Mouse (Mus musculus) liver, embryonic 14.5 days (tissue): ENCODE data around the gene Egln1. TPM values are rescaled to one million over a fixed set of nuclear protein-coding genes. Genes with fewer than 3 reads are reported as not detected.

Experiments used
- ATAC-seq: fragments of 200-750 bp; cut with Nextera tagmentation; 2 replicates; pipeline ENCODE4 v1.8.0; 2017; ENCODE audit warnings: moderate number of reproducible peaks, mild to moderate bottlenecking, moderate library complexity; ENCODE audit not compliant: insufficient read depth
- DNase-seq, 3 experiments: peaks; one replicate each; pipeline ENCODE4 v3.0.0-alpha.2; 2012 to 2013; ENCODE audit warnings: low read depth in 3 of 3, low spot score in 3 of 3
- H3K27ac ChIP-seq: fragments of 300-500 bp; sonication (generic); 2 replicates; pipeline ENCODE4 v1.5.1; 2014; ENCODE audit warnings: moderate library complexity, mild to moderate bottlenecking, control low read depth, inconsistent platforms
- H3K27me3 ChIP-seq: fragments of 300-500 bp; sonication (generic); 2 replicates; pipeline ENCODE4 v1.6.1; 2014; ENCODE audit warnings: mild to moderate bottlenecking, low read length, moderate library complexity; ENCODE audit not compliant: control insufficient read depth, insufficient read depth
- H3K36me3 ChIP-seq: fragments of 300-500 bp; sonication (generic); replicated peaks from 2 replicates; pipeline ENCODE4 v1.6.1; 2014; ENCODE audit warnings: low read depth; ENCODE audit not compliant: control insufficient read depth, insufficient read depth
- H3K4me1 ChIP-seq, 2 experiments: fragments of 200-500 bp in 1 of 2; fragments of 300-500 bp in 1 of 2; sonication (generic) in 1 of 2; replicated peaks; 2 replicates each; pipeline ENCODE4 v1.6.1; 2012 to 2014; ENCODE audit warnings: antibody characterized with exemption in 1 of 2, inconsistent platforms in 1 of 2, low read length in 1 of 2; ENCODE audit not compliant: control insufficient read depth in 2 of 2, insufficient read depth in 2 of 2
- H3K4me2 ChIP-seq: fragments of 300-500 bp; sonication (generic); 2 replicates; pipeline ENCODE4 v1.6.1; 2014; ENCODE audit warnings: low read depth, mild to moderate bottlenecking, control low read depth, moderate library complexity
- H3K4me3 ChIP-seq, 2 experiments: fragments of 200-500 bp in 1 of 2; fragments of 300-500 bp in 1 of 2; sonication (generic) in 1 of 2; 2 replicates each; pipeline ENCODE4 v1.5.1; 2012 to 2014; ENCODE audit warnings: low read depth in 2 of 2, low read length in 2 of 2, mild to moderate bottlenecking in 2 of 2, control low read depth in 1 of 2, inconsistent platforms in 1 of 2, moderate library complexity in 1 of 2; ENCODE audit not compliant: insufficient read depth in 1 of 2
- H3K9ac ChIP-seq: fragments of 300-500 bp; sonication (generic); replicated peaks from 2 replicates; pipeline ENCODE4 v1.6.1; 2014; ENCODE audit warnings: mild to moderate bottlenecking, control low read depth, moderate library complexity
- H3K9me3 ChIP-seq: fragments of 300-500 bp; sonication (generic); 2 replicates; pipeline ENCODE4 v1.6.1; 2016; ENCODE audit warnings: low read length, mixed read lengths; ENCODE audit not compliant: control insufficient read depth
- CTCF ChIP-seq: IDR thresholded peaks from 2 replicates; pipeline ENCODE4 v1.5.1; 2016; ENCODE audit warnings: antibody characterized with exemption, low read depth, control low read depth
- EP300 ChIP-seq: IDR thresholded peaks from 2 replicates; pipeline ENCODE4 v1.6.1; 2016; ENCODE audit warnings: antibody characterized with exemption, low read depth
- WGBS: fragments of 180-500 bp; shearing (Covaris S2); extraction: QIAGEN DNeasy Blood & Tissue Kit; methylation state at CpG from one replicate; pipeline ENCODE4 v1.1.7; 2014; ENCODE audit not compliant: insufficient replicate concordance; 5-methylcytosine and 5-hydroxymethylcytosine counted together
- polyA plus RNA-seq, 2 experiments: library from polyadenylated mRNA; depleted of rRNA in 1 of 2; stranded (reverse) in 1 of 2; unstranded in 1 of 2; fragments of >200 nt; fragmentation: Nextera tagmentation in 1 of 2; extraction: Ambion mirVana in 1 of 2; gene quantifications; 2 replicates each; pipeline versions ENCODE4 v1.2.1 to v1.2.3; 2012 to 2014

The Egln1 gene
- 4.2 and 5.5 TPM in 2 replicates for polyA plus RNA-seq (2012; rRNA removed)
- polyA plus RNA-seq (2014; fragmentation: Nextera tagmentation; extraction: Ambion mirVana) = 3.3 and 3.9 TPM in 2 replicates

GRCm38 (mm10) chr8:124949209-124950068 lies at the start of gene Egln1:
Egln1 (minus strand) TSS chr8:124949324.
- H3K4me2 ChIP-seq = peak within 1 kb of the TSS; percentile 72
- under 1% methylated on average over 47 of the region's 98 CpGs for WGBS

GRCm38 (mm10) chr8:124995776-124996175 lies 46.7 kb upstream of the Egln1 start:
- no peak overlapping the region for H3K4me3 ChIP-seq
- DNase-seq (no peak), ATAC-seq (no peak)
- no peaks in the 10 kb centered on the region for H3K36me3 ChIP-seq
- 43% methylated on average over 2 of the region's 2 CpGs for WGBS
- H3K4me1 ChIP-seq = no peaks in the 10 kb centered on the region
- no peak overlapping the region for H3K4me2 ChIP-seq
- no peak overlapping the region for H3K27ac ChIP-seq
- H3K9me3 ChIP-seq = no peaks in the 10 kb centered on the region
- no peak overlapping the region for H3K9ac ChIP-seq
- no peak for TF ChIP-seq CTCF
- TF ChIP-seq EP300 = no peak
- no peaks in the 10 kb centered on the region for H3K27me3 ChIP-seq

More at GRCm38 (mm10) chr8:124949209-124950068, at the start of gene Egln1:
- peaks cover 0 to 16% of the 10 kb centered on the region in 2 experiments; a peak in 2 of 4 replicates for H3K4me1 ChIP-seq
- peak; percentile 92 for ATAC-seq
- peak within 1 kb of the TSS; percentile 24 for H3K27ac ChIP-seq
- peak within 1 kb of the TSS; percentile 73 to 74 for H3K4me3 ChIP-seq
- DNase-seq = peak; percentile 50 to 68 (median 59)
- peak within 1 kb of the TSS; percentile 80 for H3K9ac ChIP-seq
- no peaks in the 10 kb centered on the region for H3K36me3 ChIP-seq
- H3K9me3 ChIP-seq = no peaks in the 10 kb centered on the region
- TF ChIP-seq CTCF (no peak), EP300 (no peak)
- H3K27me3 ChIP-seq = peaks cover 8% of the 10 kb centered on the region

- Histone ChIP-seq H3K27ac (no peak overlapping the region), H3K27me3 (no peaks in the 10 kb centered on the region), H3K4me2 (no peak overlapping the region), H3K4me3 (no peak overlapping the region), H3K9me3 (no peaks in the 10 kb centered on the region), H3K9ac (no peak overlapping the region), H3K36me3 (no peaks in the 10 kb centered on the region), H3K4me1 (no peaks in the 10 kb centered on the region)
- 22% methylated on average over 6 of the region's 6 CpGs for WGBS
- DNase-seq (no peak), ATAC-seq (no peak)
- TF ChIP-seq EP300 = no peak
- no peak for TF ChIP-seq CTCF
These were observed 42.5 kb upstream of the Egln1 start for GRCm38 (mm10) chr8:124991668-124991926.

- Histone ChIP-seq H3K9ac (no peak overlapping the region), H3K27me3 (no peaks in the 10 kb centered on the region), H3K4me2 (no peak overlapping the region), H3K27ac (no peak overlapping the region), H3K4me3 (no peak overlapping the region), H3K4me1 (no peaks in the 10 kb centered on the region), H3K9me3 (no peaks in the 10 kb centered on the region), H3K36me3 (no peaks in the 10 kb centered on the region)
- DNase-seq (no peak), ATAC-seq (no peak)
- WGBS = 7% methylated on average over 17 of the region's 17 CpGs
- TF ChIP-seq EP300 = no peak
These were observed 42.0 kb upstream of the Egln1 start for GRCm38 (mm10) chr8:124990923-124991667.

GRCm38 (mm10) chr8:124980828-124981227 lies 31.7 kb upstream of the Egln1 start:
- H3K27me3 ChIP-seq = no peaks in the 10 kb centered on the region
- no peak overlapping the region for H3K4me3 ChIP-seq
- no peak overlapping the region for H3K27ac ChIP-seq
- WGBS = 63% methylated on average over 8 of the region's 8 CpGs
- TF ChIP-seq EP300 (no peak), CTCF (peak; percentile 44)
- H3K36me3 ChIP-seq = no peaks in the 10 kb centered on the region
- H3K4me1 ChIP-seq = no peaks in the 10 kb centered on the region
- H3K4me2 ChIP-seq = no peak overlapping the region
- DNase-seq (no peak), ATAC-seq (no peak)
- no peak overlapping the region for H3K9ac ChIP-seq
- H3K9me3 ChIP-seq = peaks cover 3% of the 10 kb centered on the region; the same call in 1 of the 2 replicates
